Mouse (Mus musculus): ENCODE measurements around the gene Try10.
"Not testable (repeated sequence)": the region's sequence is repeated elsewhere in the genome, so short reads cannot be mapped to it uniquely, and the experiment has no call there.

Gene Try10

DNA sequence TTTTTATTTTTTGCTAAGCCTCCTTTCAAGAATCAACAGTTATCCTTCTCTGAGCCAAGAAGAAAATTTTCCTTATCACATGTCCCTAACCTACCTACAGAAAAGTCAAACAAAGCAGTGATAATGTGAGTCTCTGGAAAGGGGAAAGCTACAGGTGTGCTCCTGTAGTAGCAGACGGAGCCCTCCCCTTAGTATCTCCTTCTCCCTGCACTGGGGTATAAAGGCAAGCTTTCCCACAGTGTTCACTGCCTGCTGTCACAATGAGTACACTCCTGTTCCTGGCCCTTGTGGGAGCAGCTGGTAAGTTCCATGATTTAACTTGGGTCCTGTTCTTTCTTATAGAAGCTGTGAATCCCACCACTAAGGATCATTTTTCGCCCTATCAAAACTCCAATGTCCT, at the start of gene Try10:
Gene Try10, plus strand, starts transcription at position 174 of the 400 bp plus-strand sequence.
- in situ Hi-C loops (cut with MboI; ENCODE audit: low pct_unique_long_range_greater_than_20kb in 1 of 2, low sequenced_read_pairs in 2 of 2, unreplicated experiment in 1 of 2), result no loop called here

DNA sequence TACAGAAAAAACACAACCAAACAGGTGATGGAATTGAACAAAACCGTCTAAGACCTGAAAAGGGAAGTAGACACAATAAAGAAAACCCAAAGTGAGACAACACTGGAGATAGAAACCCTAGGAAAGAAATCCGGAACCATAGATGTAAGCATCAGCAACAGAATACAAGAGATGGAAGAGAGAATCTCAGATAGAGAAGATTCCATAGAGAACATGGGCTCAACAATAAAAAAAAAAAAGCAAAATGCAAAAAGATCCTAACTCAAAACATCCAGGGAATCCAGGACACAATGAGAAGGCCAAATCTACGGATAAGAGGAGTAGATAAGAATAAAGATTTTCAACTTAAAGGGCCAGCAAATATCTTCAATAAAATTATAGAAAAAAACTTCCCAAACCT, 37.2 kb upstream of the Try10 start, which contains the start of gene Try5:
Gene Try5, minus strand, starts transcription at position 101 of the 400 bp plus-strand sequence.
- in situ Hi-C loops (cut with MboI; ENCODE audit: low pct_unique_long_range_greater_than_20kb in 1 of 2, low sequenced_read_pairs in 2 of 2, unreplicated experiment in 1 of 2), result not testable (repeated sequence)

DNA sequence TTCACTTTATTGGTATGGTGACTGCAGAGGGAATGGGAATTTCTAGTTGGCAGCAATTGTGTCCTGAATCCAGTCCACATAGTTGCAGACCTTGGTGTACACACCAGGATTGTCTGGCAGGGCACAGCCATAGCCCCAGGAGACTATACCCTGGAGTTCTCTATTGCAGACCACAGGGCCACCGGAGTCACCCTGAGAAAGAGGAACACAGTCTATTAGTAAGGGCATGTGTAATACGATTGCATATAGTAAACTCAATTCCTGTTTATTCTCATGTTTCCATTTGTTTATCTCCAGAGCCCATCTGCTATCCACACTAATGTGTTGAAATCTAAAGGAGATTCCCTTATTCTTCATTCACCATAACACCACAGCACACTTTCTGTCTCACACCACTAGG, 19.9 kb downstream of the Try10 start:
- in situ Hi-C loops (cut with MboI; ENCODE audit: low pct_unique_long_range_greater_than_20kb in 1 of 2, low sequenced_read_pairs in 2 of 2, unreplicated experiment in 1 of 2), result not testable (repeated sequence)

DNA sequence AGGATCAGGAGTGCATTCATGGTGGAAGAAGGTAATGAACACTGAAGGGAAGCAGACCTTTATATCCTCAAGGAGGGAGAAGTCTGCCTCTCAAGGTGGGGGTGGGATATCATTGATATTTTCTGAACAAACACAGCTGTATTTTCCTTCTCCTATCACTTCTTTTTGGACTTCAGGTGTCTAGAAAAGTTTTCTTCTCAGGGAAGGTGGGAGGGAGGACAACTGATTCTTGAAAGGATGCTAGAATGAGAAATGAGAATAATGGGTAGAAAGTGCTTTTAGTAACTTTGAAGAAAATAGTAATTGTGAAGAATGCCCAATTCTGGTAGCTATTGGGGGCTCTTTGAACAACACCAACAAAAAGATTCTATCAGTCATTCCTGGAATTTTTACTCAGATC, 23.7 kb downstream of the Try10 start, which contains the start of gene Prss3:
Gene Prss3, minus strand, starts transcription at position 101 of the 400 bp plus-strand sequence.
- in situ Hi-C loops (cut with MboI; ENCODE audit: low pct_unique_long_range_greater_than_20kb in 1 of 2, low sequenced_read_pairs in 2 of 2, unreplicated experiment in 1 of 2), result not testable (repeated sequence)

DNA sequence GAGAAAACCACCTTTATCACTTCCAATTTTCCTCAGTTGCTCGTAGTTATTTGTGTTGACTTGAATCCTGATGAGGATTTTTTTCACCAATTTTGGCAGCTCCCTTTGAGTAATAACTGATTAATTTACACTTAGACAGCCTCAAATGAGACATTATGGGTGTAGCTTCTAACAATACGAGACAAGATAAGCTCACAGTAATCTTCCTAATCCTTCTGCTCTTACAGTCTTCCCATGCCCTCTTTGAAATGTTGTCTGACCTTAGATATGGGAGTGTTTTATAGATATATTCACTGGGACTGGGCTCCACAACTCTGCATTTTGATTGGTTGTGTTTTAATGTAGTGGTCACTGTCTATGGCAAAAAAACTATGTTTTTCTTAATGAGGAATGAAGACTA, 32.9 kb downstream of the Try10 start:
- in situ Hi-C loops (cut with MboI; ENCODE audit: low pct_unique_long_range_greater_than_20kb in 1 of 2, low sequenced_read_pairs in 2 of 2, unreplicated experiment in 1 of 2), result no loop called here

DNA sequence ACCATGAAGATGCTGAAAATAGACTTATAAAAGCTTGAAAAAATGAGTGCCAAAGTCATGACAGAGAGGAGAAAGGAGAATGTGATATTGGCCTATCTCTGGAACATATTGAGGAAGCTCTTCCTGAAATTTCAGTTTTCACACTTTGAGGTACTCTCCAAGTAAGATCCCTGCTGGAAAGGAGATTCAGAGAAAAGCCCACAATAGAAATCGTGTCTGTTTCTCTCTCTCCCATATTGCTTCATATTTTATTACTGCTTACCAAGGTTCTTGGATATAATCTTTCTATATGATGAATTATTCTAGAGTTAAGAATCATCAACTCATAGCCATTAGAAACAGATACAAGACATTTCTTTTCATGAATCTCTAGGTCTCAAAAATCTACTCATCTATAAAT, 37.7 kb downstream of the Try10 start:
- in situ Hi-C loops (cut with MboI; ENCODE audit: low pct_unique_long_range_greater_than_20kb in 1 of 2, low sequenced_read_pairs in 2 of 2, unreplicated experiment in 1 of 2), result not testable (repeated sequence)

DNA sequence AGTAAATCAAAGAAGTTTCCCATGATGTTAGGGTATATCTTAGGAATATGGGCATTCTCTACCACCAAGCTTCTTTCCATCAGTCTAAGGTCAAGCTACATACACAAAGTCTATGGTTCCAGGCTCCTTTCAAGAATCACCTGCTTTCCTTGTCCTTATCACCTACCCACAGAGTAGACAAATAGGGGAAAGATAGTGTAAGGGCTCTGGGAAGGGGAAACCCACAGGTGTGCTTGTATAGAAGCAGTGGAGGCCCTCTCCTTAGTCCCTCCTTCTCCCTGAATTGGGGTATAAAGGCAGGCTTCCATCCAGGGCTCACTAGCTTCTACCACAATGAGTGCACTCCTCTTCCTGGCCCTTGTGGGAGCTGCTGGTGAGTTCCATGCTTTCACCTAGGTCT, 38.2 kb downstream of the Try10 start, which contains the start of gene Gm5771:
Gene Gm5771, plus strand, starts transcription at position 301 of the 400 bp plus-strand sequence.
- in situ Hi-C loops (cut with MboI; ENCODE audit: low pct_unique_long_range_greater_than_20kb in 1 of 2, low sequenced_read_pairs in 2 of 2, unreplicated experiment in 1 of 2), result not testable (repeated sequence)

Data from mouse embryonic stem cell (cell line).